Mouse (Mus musculus) spleen, adult 2 months (tissue): ENCODE results near the gene Hnrnpdl.

Experiments
- CTCF ChIP-seq: fragments of 200-500 bp; IDR thresholded peaks from 2 replicates; pipeline ENCODE4 v1.5.1; 2011; ENCODE audit warnings: mild to moderate bottlenecking, inconsistent platforms; ENCODE audit not compliant: insufficient read depth, insufficient read length, insufficient replicate concordance; ENCODE audit errors: extremely low read depth
- POLR2A ChIP-seq: fragments of 200-500 bp; IDR thresholded peaks from 2 replicates; pipeline ENCODE4 v1.6.1; 2011; ENCODE audit warnings: low read depth, low read length, inconsistent platforms

GRCm38 (mm10) chr5:100082006-100082405, 42.5 kb upstream of the Hnrnpdl start:
- TF ChIP-seq CTCF (no peak), POLR2A (no peak)
